Mouse (Mus musculus): ENCODE results near the gene Snai3. TPM values are rescaled to one million over a fixed set of nuclear protein-coding genes. Genes with fewer than 3 reads are reported as not detected.

Gene Snai3
- polyA plus RNA-seq, 1 experiment, result 10.2 TPM

DNA sequence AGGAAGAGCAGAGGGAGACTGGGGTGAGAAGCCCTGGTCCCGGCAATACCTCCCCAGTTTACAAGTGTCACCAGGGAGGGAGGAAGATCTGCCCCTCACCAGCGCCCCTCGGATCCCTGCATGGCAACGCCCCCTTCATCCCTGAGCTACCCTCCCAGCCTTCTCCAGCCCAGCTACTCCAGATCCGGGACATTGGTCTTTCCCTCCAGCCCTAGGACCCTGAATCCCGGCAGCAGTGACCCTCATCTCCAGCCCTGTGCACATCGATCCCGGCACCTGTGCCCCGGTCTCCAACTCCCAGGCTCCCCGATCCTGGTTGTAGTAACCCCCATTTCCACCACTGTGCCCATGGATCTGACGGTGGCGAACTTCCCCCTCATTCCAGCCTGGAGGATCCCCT lies 17.8 kb downstream of the Snai3 start:
- Histone ChIP-seq H3K4me3 (ENCODE audit: low read depth, low read length) (peak overlapping the region; percentile 85), H3K27me3 (ENCODE audit: control insufficient read depth, insufficient read depth, low read length, poor library complexity, severe bottlenecking) (no peaks in the 10 kb centered on the region), H3K36me3 (ENCODE audit: control insufficient read depth, insufficient read depth, low read length, poor library complexity, severe bottlenecking) (no peaks in the 10 kb centered on the region), H3K9ac (ENCODE audit: low read depth, poor library complexity, severe bottlenecking) (peak overlapping the region; percentile 70), H3K9me3 (replicated peaks; ENCODE audit: control insufficient read depth, insufficient read depth, low read length, poor library complexity, severe bottlenecking) (no peaks in the 10 kb centered on the region), H3K4me1 (ENCODE audit: control insufficient read depth, insufficient read depth, low read length) (no peaks in the 10 kb centered on the region), H3K27ac (ENCODE audit: insufficient read depth, low read length) (peak overlapping the region; percentile 9; the same call in 1 of the 2 replicates)
- TF ChIP-seq EP300 (IDR thresholded peaks at IDR 0.05; ENCODE audit: insufficient read depth, low read depth, low read length), result no peak
- TF ChIP-seq POLR2A (IDR thresholded peaks at IDR 0.05; ENCODE audit: insufficient read depth, low read length), result no peak
- no peak for TF ChIP-seq CTCF (IDR thresholded peaks at IDR 0.05; ENCODE audit: low read depth, low read length)

DNA sequence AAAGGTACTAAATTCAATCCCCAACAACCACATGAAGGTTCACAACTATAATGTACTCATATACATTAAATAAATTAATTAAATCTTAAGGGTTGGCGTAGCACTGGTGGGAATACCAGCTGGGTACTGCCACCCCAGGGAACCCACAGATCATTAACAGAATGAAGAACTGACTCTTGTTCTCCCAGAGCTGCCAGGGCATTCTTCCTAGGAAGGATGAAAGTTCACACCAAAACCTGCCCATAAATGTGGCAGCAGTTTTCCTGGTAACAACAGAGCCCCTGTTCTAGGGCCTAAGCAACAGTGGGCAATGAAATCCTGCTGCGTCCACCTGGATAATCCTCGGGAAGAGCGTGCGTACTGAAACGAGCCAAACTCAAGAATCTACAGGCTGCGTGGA lies 18.2 kb downstream of the Snai3 start:
- Histone ChIP-seq H3K9ac (ENCODE audit: low read depth, poor library complexity, severe bottlenecking) (peak overlapping the region; percentile 70), H3K27me3 (ENCODE audit: control insufficient read depth, insufficient read depth, low read length, poor library complexity, severe bottlenecking) (no peaks in the 10 kb centered on the region), H3K27ac (ENCODE audit: insufficient read depth, low read length) (no peak overlapping the region), H3K4me3 (ENCODE audit: low read depth, low read length) (peak overlapping the region; percentile 85), H3K9me3 (replicated peaks; ENCODE audit: control insufficient read depth, insufficient read depth, low read length, poor library complexity, severe bottlenecking) (no peaks in the 10 kb centered on the region), H3K36me3 (ENCODE audit: control insufficient read depth, insufficient read depth, low read length, poor library complexity, severe bottlenecking) (no peaks in the 10 kb centered on the region), H3K4me1 (ENCODE audit: control insufficient read depth, insufficient read depth, low read length) (no peaks in the 10 kb centered on the region)
- no peak for TF ChIP-seq POLR2A (IDR thresholded peaks at IDR 0.05; ENCODE audit: insufficient read depth, low read length)
- no peak for TF ChIP-seq EP300 (IDR thresholded peaks at IDR 0.05; ENCODE audit: insufficient read depth, low read depth, low read length)
- no peak for TF ChIP-seq CTCF (IDR thresholded peaks at IDR 0.05; ENCODE audit: low read depth, low read length)

DNA sequence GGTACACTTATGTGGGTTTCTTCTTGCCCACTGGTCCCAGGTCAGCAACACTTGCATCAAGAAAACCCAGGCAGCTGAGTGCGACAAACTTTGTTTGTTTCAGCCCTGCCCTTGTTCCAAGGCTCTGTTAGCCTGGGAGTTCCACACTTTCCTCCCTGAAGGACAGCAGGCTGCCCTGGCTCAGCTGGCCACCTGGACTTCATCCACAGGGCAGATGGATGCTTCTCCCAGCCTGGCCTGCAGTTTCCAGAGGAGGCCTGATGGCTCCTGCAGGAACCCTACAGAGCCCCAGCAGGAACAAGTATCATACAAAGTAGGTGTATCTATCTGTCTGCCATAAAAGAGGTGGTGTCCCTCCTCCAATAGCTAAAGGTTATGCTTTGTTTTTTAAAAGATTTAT lies 19.2 kb downstream of the Snai3 start:
- Histone ChIP-seq H3K36me3 (ENCODE audit: control insufficient read depth, insufficient read depth, low read length, poor library complexity, severe bottlenecking) (peaks cover 4% of the 10 kb centered on the region; the same call in 1 of the 2 replicates), H3K27me3 (ENCODE audit: control insufficient read depth, insufficient read depth, low read length, poor library complexity, severe bottlenecking) (no peaks in the 10 kb centered on the region), H3K4me3 (ENCODE audit: low read depth, low read length) (no peak overlapping the region), H3K4me1 (ENCODE audit: control insufficient read depth, insufficient read depth, low read length) (no peaks in the 10 kb centered on the region), H3K9me3 (replicated peaks; ENCODE audit: control insufficient read depth, insufficient read depth, low read length, poor library complexity, severe bottlenecking) (no peaks in the 10 kb centered on the region), H3K27ac (ENCODE audit: insufficient read depth, low read length) (no peak overlapping the region), H3K9ac (ENCODE audit: low read depth, poor library complexity, severe bottlenecking) (no peak overlapping the region)
- no peak for TF ChIP-seq CTCF (IDR thresholded peaks at IDR 0.05; ENCODE audit: low read depth, low read length)
- no peak for TF ChIP-seq POLR2A (IDR thresholded peaks at IDR 0.05; ENCODE audit: insufficient read depth, low read length)
- TF ChIP-seq EP300 (IDR thresholded peaks at IDR 0.05; ENCODE audit: insufficient read depth, low read depth, low read length), result no peak

DNA sequence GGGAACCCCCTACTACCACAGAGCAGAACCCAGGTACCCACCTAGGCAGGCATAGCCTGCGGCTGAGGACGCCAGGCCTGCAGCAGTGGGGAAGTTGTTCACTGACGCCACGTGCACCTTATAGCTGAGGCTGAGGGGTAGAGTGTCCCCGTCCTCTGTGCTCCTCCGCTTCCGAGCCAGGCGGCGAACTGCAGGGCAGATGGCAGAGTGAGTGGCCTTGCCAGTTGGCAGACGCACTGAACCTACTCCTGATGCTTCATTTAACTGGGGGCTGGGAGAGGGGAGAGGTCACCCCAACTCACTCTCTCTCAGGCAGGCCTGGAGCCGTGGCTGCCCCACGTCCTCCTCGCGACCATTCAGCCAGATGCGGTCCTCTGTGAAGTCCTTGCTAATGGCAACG lies 21.2 kb downstream of the Snai3 start:
- Histone ChIP-seq H3K27me3 (ENCODE audit: control insufficient read depth, insufficient read depth, low read length, poor library complexity, severe bottlenecking) (no peaks in the 10 kb centered on the region), H3K36me3 (ENCODE audit: control insufficient read depth, insufficient read depth, low read length, poor library complexity, severe bottlenecking) (peaks cover 14% of the 10 kb centered on the region), H3K27ac (ENCODE audit: insufficient read depth, low read length) (no peak overlapping the region), H3K9me3 (replicated peaks; ENCODE audit: control insufficient read depth, insufficient read depth, low read length, poor library complexity, severe bottlenecking) (no peaks in the 10 kb centered on the region), H3K4me1 (ENCODE audit: control insufficient read depth, insufficient read depth, low read length) (no peaks in the 10 kb centered on the region), H3K4me3 (ENCODE audit: low read depth, low read length) (no peak overlapping the region), H3K9ac (ENCODE audit: low read depth, poor library complexity, severe bottlenecking) (no peak overlapping the region)
- no peak for TF ChIP-seq EP300 (IDR thresholded peaks at IDR 0.05; ENCODE audit: insufficient read depth, low read depth, low read length)
- TF ChIP-seq CTCF (IDR thresholded peaks at IDR 0.05; ENCODE audit: low read depth, low read length), result no peak
- no peak for TF ChIP-seq POLR2A (IDR thresholded peaks at IDR 0.05; ENCODE audit: insufficient read depth, low read length)

DNA sequence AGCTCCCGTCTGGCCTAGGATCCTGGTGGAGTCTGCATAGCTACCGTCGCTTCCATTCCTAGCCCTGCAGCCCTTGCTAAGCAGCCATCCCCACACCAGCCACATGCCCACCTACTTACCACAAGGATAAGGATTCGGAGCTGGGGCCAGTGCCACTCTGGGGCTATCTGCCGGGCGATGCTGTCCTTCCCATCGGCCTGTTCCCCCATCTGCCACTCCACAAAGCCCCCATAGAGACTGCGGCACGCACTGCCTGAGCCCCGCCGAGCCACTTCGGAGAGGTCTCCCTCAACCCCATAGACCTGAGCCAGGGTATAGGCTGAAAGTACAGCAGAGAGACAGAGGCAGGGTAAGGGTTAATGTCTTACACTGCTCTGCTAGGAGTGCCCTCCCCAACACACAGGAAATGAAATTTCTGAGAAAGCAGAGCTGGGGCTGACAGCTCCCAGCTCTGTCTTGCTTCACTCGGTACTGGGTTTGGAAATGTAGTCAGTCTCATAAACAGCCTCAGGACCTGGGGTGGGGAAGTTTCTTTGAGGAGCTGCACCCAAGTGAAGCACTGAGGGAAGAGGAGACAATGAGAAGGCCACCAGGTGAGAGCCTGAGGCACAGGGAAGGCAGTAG lies 22.7 kb downstream of the Snai3 start:
- Histone ChIP-seq H3K36me3 (ENCODE audit: control insufficient read depth, insufficient read depth, low read length, poor library complexity, severe bottlenecking) (peaks cover 14% of the 10 kb centered on the region), H3K27me3 (ENCODE audit: control insufficient read depth, insufficient read depth, low read length, poor library complexity, severe bottlenecking) (no peaks in the 10 kb centered on the region), H3K4me1 (ENCODE audit: control insufficient read depth, insufficient read depth, low read length) (no peaks in the 10 kb centered on the region), H3K9ac (ENCODE audit: low read depth, poor library complexity, severe bottlenecking) (no peak overlapping the region), H3K27ac (ENCODE audit: insufficient read depth, low read length) (no peak overlapping the region), H3K9me3 (replicated peaks; ENCODE audit: control insufficient read depth, insufficient read depth, low read length, poor library complexity, severe bottlenecking) (no peaks in the 10 kb centered on the region), H3K4me3 (ENCODE audit: low read depth, low read length) (no peak overlapping the region)
- TF ChIP-seq POLR2A (IDR thresholded peaks at IDR 0.05; ENCODE audit: insufficient read depth, low read length), result no peak
- TF ChIP-seq CTCF (IDR thresholded peaks at IDR 0.05; ENCODE audit: low read depth, low read length), result no peak
- no peak for TF ChIP-seq EP300 (IDR thresholded peaks at IDR 0.05; ENCODE audit: insufficient read depth, low read depth, low read length)

DNA sequence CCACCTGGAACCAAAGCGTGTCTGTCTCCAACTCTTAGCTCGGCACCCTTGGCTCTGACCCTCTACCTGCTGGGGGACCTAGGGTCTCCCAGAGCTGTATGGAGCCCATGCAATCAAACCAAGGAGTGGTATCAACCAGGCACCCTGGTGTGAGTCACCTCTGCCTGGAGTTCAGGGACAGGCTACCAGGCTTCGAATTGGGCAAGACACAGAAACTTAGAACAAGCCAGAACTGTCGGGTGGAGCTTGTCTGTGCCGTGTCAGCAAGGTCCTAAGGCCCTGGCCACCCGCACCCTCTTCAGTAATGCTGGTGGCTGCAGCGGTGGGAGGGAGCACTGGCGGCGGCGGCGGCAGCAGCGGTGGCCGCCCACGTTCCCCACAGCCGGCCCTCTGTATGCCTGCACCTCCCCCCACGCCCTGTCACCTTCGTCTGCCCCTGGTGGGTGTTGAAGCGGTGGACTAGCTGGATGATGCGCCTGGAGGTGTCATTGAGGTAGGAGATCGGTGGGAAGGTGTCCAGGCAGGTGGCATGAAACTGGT lies 23.9 kb downstream of the Snai3 start:
- Histone ChIP-seq H3K27me3 (ENCODE audit: control insufficient read depth, insufficient read depth, low read length, poor library complexity, severe bottlenecking) (no peaks in the 10 kb centered on the region), H3K9ac (ENCODE audit: low read depth, poor library complexity, severe bottlenecking) (no peak overlapping the region), H3K36me3 (ENCODE audit: control insufficient read depth, insufficient read depth, low read length, poor library complexity, severe bottlenecking) (peaks cover 14% of the 10 kb centered on the region), H3K27ac (ENCODE audit: insufficient read depth, low read length) (no peak overlapping the region), H3K4me3 (ENCODE audit: low read depth, low read length) (no peak overlapping the region), H3K4me1 (ENCODE audit: control insufficient read depth, insufficient read depth, low read length) (no peaks in the 10 kb centered on the region), H3K9me3 (replicated peaks; ENCODE audit: control insufficient read depth, insufficient read depth, low read length, poor library complexity, severe bottlenecking) (no peaks in the 10 kb centered on the region)
- TF ChIP-seq CTCF (IDR thresholded peaks at IDR 0.05; ENCODE audit: low read depth, low read length) (no peak), EP300 (IDR thresholded peaks at IDR 0.05; ENCODE audit: insufficient read depth, low read depth, low read length) (no peak)
